Mouse (Mus musculus) embryonic facial prominence, embryonic 11.5 days (tissue): ENCODE results near the gene Gm49394. TPM values are rescaled to one million over a fixed set of nuclear protein-coding genes. Genes with fewer than 3 reads are reported as not detected.

Experiments used
- ATAC-seq: fragments of 200-750 bp; cut with Nextera tagmentation; replicated peaks from 2 replicates; pipeline ENCODE4 v1.8.0; 2017; ENCODE audit warnings: low read depth; ENCODE audit not compliant: insufficient number of reproducible peaks, low FRiP score, low TSS enrichment
- DNase-seq: peaks from one replicate; pipeline ENCODE4 v3.0.0-alpha.2; 2015; ENCODE audit warnings: low spot score
- H3K27ac ChIP-seq: fragments of 300-500 bp; sonication (generic); replicated peaks from 2 replicates; pipeline ENCODE4 v1.5.1; 2014; ENCODE audit warnings: mild to moderate bottlenecking, low read depth, low read length, control low read depth
- H3K27me3 ChIP-seq: fragments of 300-500 bp; sonication (generic); 2 replicates; pipeline ENCODE4 v1.6.1; 2014; ENCODE audit warnings: mild to moderate bottlenecking, low read length, moderate library complexity, mixed read lengths; ENCODE audit not compliant: control insufficient read depth, insufficient read depth
- H3K36me3 ChIP-seq: fragments of 300-500 bp; sonication (generic); replicated peaks from 2 replicates; pipeline ENCODE4 v1.6.1; 2014; ENCODE audit warnings: low read depth, mild to moderate bottlenecking, low read length, moderate library complexity, mixed read lengths; ENCODE audit not compliant: control insufficient read depth, insufficient read depth
- H3K4me1 ChIP-seq: fragments of 300-500 bp; sonication (generic); 2 replicates; pipeline ENCODE4 v1.6.1; 2014; ENCODE audit warnings: low read length, mixed read lengths; ENCODE audit not compliant: control insufficient read depth, insufficient read depth
- H3K4me2 ChIP-seq: fragments of 300-500 bp; sonication (generic); 2 replicates; pipeline ENCODE4 v1.6.1; 2014; ENCODE audit warnings: low read depth, mild to moderate bottlenecking, control low read depth, low read length, moderate library complexity
- H3K4me3 ChIP-seq: fragments of 300-500 bp; sonication (generic); 2 replicates; pipeline ENCODE4 v1.5.1; 2014; ENCODE audit warnings: low read depth, low read length, control low read depth
- H3K9ac ChIP-seq: fragments of 300-500 bp; sonication (generic); replicated peaks from 2 replicates; pipeline ENCODE4 v1.6.1; 2014; ENCODE audit warnings: mild to moderate bottlenecking, control low read depth, low read length
- H3K9me3 ChIP-seq: fragments of 300-500 bp; sonication (generic); replicated peaks from 2 replicates; pipeline ENCODE4 v1.6.1; 2016; ENCODE audit warnings: mild to moderate bottlenecking, low read length, inconsistent platforms, mixed read lengths; ENCODE audit not compliant: control insufficient read depth
- WGBS: fragments of 180-500 bp; shearing (Covaris S2); extraction: QIAGEN DNeasy Blood & Tissue Kit; methylation state at CpG from one replicate; pipeline ENCODE4 v1.1.7; 2014; 5-methylcytosine and 5-hydroxymethylcytosine counted together
- microRNA counts: library from miRNA; unstranded; fragments of <30 nt; microRNA quantifications from one replicate; lab custom pipeline; 2016
- microRNA-seq: library from miRNA; unstranded; fragments of <30 nt; microRNA quantifications from one replicate; pipeline ENCODE4, GENCODE M21; 2016; ENCODE audit warnings: borderline number of aligned reads
- polyA plus RNA-seq: library from polyadenylated mRNA; unstranded; fragments of >200 nt; fragmentation: Nextera tagmentation; extraction: Ambion mirVana; gene quantifications from 2 replicates; pipeline ENCODE4 v1.2.1, GENCODE M21; 2014

Gene Gm49394
- polyA plus RNA-seq, 1 experiment from 2014 or later, result 0.08 TPM

- H3K4me1 ChIP-seq, result no peaks in the 10 kb centered on the region
- no peak overlapping the region for H3K4me3 ChIP-seq
- DNase-seq (no peak), ATAC-seq (no peak)
- no peaks in the 10 kb centered on the region for H3K36me3 ChIP-seq
- H3K27me3 ChIP-seq, result no peaks in the 10 kb centered on the region
- H3K9me3 ChIP-seq, result no peaks in the 10 kb centered on the region
- H3K9ac ChIP-seq, result no peak overlapping the region
- H3K27ac ChIP-seq, result no peak overlapping the region
- no peak overlapping the region for H3K4me2 ChIP-seq
- 82% methylated on average over 10 of the region's 10 CpGs for WGBS
Observed at GRCm38 (mm10) chr7:142630691-142631090, 39.1 kb downstream of the Gm49394 start.

DNA sequence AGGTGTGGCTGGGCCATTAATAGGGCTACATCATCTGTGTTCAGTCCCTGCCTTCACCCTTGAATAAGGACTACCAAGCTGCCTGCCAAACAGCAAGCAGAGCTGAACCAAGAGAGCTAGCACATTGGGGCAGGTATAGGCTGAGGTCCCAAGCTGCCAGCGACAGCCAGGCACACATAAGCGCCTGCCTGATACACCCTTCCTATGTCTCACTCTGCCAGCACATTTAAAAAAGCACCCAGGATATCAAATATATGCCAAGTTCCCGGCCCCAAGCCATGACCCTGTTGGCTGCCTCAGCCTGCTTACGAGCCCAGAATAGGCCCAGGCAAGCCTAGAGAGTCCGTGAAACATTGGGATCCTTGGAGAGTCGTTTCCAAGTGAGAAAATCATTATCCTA is 39.9 kb downstream of the Gm49394 start:
- no peak for DNase-seq
- H3K9me3 ChIP-seq, result no peaks in the 10 kb centered on the region
- no peaks in the 10 kb centered on the region for H3K36me3 ChIP-seq
- no peak overlapping the region for H3K9ac ChIP-seq
- no peak overlapping the region for H3K4me3 ChIP-seq
- H3K27ac ChIP-seq, result no peak overlapping the region
- no peaks in the 10 kb centered on the region for H3K4me1 ChIP-seq
- no peak for ATAC-seq
- 88% methylated on average over 6 of the region's 6 CpGs for WGBS
- no peaks in the 10 kb centered on the region for H3K27me3 ChIP-seq
- no peak overlapping the region for H3K4me2 ChIP-seq

- H3K36me3 ChIP-seq, result no peaks in the 10 kb centered on the region
- H3K4me1 ChIP-seq, result no peaks in the 10 kb centered on the region
- H3K4me2 ChIP-seq, result no peak overlapping the region
- no peaks in the 10 kb centered on the region for H3K9me3 ChIP-seq
- H3K4me3 ChIP-seq, result no peak overlapping the region
- no peak overlapping the region for H3K27ac ChIP-seq
- 76% methylated on average over 4 of the region's 4 CpGs for WGBS
- no peaks in the 10 kb centered on the region for H3K27me3 ChIP-seq
- no peak overlapping the region for H3K9ac ChIP-seq
- no peak for ATAC-seq
- DNase-seq, result no peak
Observed at GRCm38 (mm10) chr7:142622180-142622579, 47.6 kb downstream of the Gm49394 start.

GRCm38 (mm10) chr7:142613077-142613476 is 56.7 kb downstream of the Gm49394 start:
- WGBS, result 70% methylated on average over 2 of the region's 2 CpGs
- Histone ChIP-seq H3K4me3 (no peak overlapping the region), H3K36me3 (no peaks in the 10 kb centered on the region), H3K27ac (no peak overlapping the region), H3K4me2 (no peak overlapping the region), H3K27me3 (no peaks in the 10 kb centered on the region), H3K4me1 (peaks cover 4% of the 10 kb centered on the region; the same call in 1 of the 2 replicates), H3K9ac (no peak overlapping the region), H3K9me3 (no peaks in the 10 kb centered on the region)
- DNase-seq, result no peak
- no peak for ATAC-seq

GRCm38 (mm10) chr7:142610627-142611406 is 58.9 kb downstream of the Gm49394 start:
- peak overlapping the region; percentile 16; the same call in 1 of the 2 replicates for H3K4me2 ChIP-seq
- H3K9ac ChIP-seq, result peak overlapping the region; percentile 41
- H3K9me3 ChIP-seq, result no peaks in the 10 kb centered on the region
- peak overlapping the region; percentile 87 for H3K27ac ChIP-seq
- 0% methylated on average over 12 of the region's 12 CpGs for WGBS
- H3K27me3 ChIP-seq, result no peaks in the 10 kb centered on the region
- DNase-seq, result peak; percentile 91
- peaks cover 4% of the 10 kb centered on the region; the same call in 1 of the 2 replicates for H3K4me1 ChIP-seq
- no peaks in the 10 kb centered on the region for H3K36me3 ChIP-seq
- ATAC-seq, result peak; percentile 97
- no peak overlapping the region for H3K4me3 ChIP-seq

GRCm38 (mm10) chr7:142600921-142601320 is 68.8 kb downstream of the Gm49394 start:
- DNase-seq (no peak), ATAC-seq (no peak)
- Histone ChIP-seq H3K4me3 (no peak overlapping the region), H3K27ac (no peak overlapping the region), H3K36me3 (no peaks in the 10 kb centered on the region), H3K27me3 (no peaks in the 10 kb centered on the region), H3K9me3 (no peaks in the 10 kb centered on the region), H3K4me2 (no peak overlapping the region), H3K4me1 (peaks cover 2% of the 10 kb centered on the region; the same call in 1 of the 2 replicates), H3K9ac (no peak overlapping the region)
- 90% methylated on average over 2 of the region's 2 CpGs for WGBS

MicroRNAs encoded within 50 kb of the gene (microRNA counts, 519-probe panel; counts per million panel counts)
- 2,380 counts per million, percentile 21 among the panel's probes with 10 or more counts for microRNA mmu-miR-483 (lab: Ali Mortazavi, UCI)

Small RNA genes within 50 kb of the gene (microRNA-seq; reads per million reads assigned to microRNA genes)
- gene Mir483, result 3,824 reads per million, percentile 85 among the genes with 10 or more reads in this experiment

Other genes starting within 250 kb of the Gm49394 start
- gene Syt8, start 235.1 kb downstream of the Gm49394 start, polyA plus RNA-seq, result 0.52 TPM in 1 of 2 replicates, not detected in the other
- 1.4 and 2.7 TPM in 2 replicates for gene Tnni2, start 228.1 kb downstream of the Gm49394 start, polyA plus RNA-seq
- 23.3 and 23.7 TPM in 2 replicates for gene Lsp1, start 209.1 kb downstream of the Gm49394 start, polyA plus RNA-seq
- gene Tnnt3, start 171.1 kb downstream of the Gm49394 start, polyA plus RNA-seq, result 1.5 and 2.8 TPM in 2 replicates
- 16.4 and 17.2 TPM in 2 replicates for gene Mrpl23, start 137.3 kb downstream of the Gm49394 start, polyA plus RNA-seq
- 313 and 355 TPM in 2 replicates for gene Igf2, start 3.1 kb downstream of the Gm49394 start, polyA plus RNA-seq
- gene Ins2, start 73.4 kb upstream of the Gm49394 start, polyA plus RNA-seq, result not detected in 2 replicates